Mouse (Mus musculus) kidney, adult 9 months (tissue): Measurements from ENCODE around the gene Rnf215.
"Not testable (repeated sequence)": the region's sequence is repeated elsewhere in the genome, so short reads cannot be mapped to it uniquely, and the experiment has no call there.

ENCODE experiments used
- DNase-seq: peaks from one replicate; pipeline ENCODE4 v3.0.0; 2022

Gene Rnf215

GRCm38 (mm10) chr11:4113970-4114369 is 21.0 kb upstream of the Rnf215 start:
- no peak for DNase-seq

GRCm38 (mm10) chr11:4114541-4114940 is 20.5 kb upstream of the Rnf215 start:
- not testable (repeated sequence) for DNase-seq

DNA sequence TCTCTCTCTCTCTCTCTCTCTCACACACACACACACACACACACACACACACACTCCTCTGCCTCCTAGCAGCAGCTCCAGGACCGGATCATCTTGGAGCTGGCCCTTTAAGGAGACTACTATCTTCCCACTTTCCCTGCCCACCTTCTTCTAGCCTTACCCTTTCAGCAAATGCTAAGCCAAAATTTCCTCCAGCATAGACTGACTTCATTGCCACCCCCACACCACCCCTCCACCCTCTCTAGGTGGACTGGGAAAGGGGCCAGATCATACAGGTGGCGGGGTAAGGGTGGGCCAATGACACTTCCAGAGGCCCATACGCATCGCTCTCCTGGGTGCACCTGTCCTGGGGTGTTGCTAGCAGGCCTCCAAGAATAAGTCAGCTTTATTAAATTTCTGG is 19.6 kb upstream of the Rnf215 start:
- DNase-seq: no peak

- no peak for DNase-seq
Observed at GRCm38 (mm10) chr11:4116458-4117141, 18.4 kb upstream of the Rnf215 start.

DNA sequence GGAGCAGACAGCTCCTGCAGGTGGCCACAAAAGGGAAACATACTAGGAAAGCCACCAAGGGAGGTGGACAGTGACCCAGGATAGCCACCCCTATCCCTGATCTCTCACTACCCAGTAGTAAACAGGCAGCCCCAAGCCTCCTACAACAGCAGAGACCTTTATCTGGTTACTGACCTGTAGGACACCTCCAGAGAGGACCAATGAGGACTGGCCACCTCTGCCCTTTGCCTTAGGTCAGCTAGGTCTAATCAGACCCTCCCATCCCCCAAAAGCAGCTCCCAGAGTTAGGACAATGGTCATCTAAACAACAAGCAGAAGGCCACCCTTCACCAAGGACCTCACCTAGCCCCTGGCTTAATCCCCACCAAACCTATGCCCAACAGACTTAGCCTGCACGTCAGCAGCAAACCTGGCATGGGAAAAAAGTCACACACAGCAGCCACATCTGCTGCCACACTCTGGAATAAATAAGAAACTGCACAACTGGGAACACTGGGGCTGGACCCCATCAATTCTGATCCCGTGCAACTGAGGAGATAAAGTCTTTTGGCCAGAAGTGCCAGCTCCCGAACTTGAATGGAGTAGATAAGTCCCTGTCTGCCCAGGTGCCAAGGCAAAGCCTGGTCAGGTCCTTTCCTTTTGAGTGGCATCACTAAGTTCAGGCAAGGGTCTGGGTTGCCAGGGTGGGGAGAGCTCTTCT is 17.5 kb upstream of the Rnf215 start:
- DNase-seq: no peak

DNA sequence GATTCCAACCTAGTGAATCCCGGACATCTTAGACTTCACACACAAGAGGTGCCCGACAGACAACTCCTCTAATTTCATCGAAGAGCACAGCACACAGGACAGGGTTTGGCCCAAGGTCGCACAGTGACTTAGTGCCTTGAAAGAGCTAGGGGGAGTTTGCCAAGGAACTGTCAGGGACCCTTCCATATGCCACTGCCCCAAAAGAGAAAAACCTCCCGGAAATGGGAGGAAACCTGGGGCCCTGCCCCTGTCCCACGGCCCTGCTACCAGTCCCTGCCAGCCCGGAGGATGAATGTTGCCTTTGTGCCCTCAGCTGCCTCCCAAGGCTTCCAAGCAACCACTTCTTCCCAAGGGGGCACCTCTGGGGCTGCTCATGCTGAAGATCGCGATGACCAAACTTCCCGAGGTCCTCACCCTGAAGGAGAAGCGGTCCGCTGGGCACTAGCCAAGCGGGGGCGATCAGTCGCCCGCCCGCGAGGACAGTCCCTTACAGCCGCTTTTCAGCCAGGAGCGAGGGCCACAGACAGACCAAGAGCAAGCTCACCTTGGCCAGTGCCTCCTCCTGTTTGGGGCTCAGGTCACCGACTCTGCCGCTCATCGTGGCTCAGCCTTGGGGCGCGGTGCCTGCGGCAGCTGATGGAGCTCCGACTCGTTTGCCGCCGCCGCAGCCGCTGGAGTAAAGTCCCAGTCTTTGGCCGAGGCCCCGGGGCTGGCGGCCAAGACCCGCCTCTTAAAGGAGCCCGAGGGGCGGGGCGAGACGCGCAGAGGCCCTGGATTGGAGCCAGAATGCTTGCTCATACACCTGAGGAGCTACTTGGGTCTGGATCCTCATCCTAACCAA is 16.7 kb upstream of the Rnf215 start:
- peak; percentile 83 for DNase-seq

- no peak for DNase-seq
Observed at GRCm38 (mm10) chr11:4119635-4120034, 15.4 kb upstream of the Rnf215 start.

DNA sequence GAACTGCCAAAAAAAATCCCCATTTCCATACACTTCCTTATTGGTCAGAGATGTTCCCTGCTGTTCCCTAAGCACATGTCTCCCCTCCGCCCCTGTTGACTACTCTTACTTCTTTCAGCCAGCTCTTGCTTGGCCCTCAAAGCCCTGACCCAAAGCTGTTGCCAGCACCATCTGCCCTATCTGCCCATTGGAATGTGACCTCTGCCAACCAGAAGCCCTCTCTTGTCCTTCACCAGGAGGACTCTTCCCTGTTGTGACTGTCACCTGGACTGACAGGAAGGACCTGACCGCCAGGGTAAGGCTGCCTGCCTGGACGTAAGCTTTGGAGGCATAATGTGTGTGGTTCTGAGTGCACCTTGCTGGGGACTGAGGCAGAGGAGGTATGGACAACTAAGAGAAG is 13.3 kb upstream of the Rnf215 start:
- DNase-seq: no peak

GRCm38 (mm10) chr11:4122226-4122625 is 12.8 kb upstream of the Rnf215 start:
- DNase-seq: no peak

DNA sequence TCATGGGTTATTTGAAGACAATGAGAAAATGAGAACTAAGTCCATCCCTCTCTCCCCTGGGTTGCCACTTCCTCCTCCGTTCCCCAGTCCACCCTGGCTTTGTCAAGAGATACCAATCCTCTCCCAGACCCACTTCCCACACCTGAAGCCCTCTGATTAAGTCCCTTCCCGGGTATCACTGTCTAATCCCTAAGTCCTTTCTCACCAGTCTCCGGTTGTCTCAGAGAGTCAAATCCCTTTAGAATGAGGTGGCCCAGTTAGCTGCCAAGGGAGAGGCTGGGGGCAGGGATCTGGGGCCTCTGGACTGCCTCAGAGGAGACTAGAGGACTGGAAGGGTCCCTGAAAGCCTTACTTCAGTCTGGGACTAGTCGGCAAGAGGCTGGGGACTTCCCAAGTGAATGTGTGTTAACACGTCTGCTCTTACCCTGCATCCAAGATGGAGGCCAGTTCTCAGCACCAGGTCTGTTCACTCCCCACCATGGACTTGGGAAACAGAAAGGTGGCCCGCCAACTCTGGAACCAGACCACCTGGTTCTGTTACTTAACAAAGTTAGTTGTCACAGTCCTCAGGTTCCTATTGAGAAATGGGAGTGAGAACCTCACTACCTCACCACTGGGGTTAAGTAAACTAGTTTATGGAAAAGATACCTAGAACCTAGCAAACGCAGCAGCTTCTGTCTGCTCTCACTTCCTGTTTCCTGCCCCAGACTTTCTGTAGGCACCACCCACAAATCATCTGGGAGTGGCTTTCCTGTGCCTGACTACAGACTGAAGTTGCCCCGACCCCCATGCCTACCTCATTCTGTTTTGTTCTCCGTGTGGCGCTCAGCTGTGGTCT is 12.0 kb upstream of the Rnf215 start, which contains the start of gene Sec14l2:
TSS of gene Sec14l2 (minus strand) at position 674 of the 838 bp plus-strand sequence.
- DNase-seq: no peak

DNA sequence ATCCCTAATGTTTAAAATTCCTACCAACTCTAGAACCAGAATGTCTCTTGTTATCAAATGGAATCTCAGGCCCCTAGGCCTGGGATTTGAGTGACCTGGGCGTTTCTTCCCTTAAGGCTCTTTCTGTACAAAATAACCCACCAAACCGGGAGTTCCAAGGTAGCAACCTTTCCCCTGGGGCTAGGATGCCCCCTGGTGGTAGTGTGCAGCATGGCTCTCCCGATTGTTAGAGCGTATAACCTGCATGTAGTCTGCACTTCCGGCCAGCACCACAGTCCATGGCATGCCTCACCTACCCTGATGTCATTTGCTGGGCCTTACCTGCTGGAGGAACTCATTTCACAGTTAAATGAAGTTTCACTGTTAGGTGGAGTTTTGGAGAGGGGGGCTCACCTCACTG is 11.1 kb upstream of the Rnf215 start:
- peak; percentile 62 for DNase-seq

- DNase-seq: no peak
Observed at GRCm38 (mm10) chr11:4127059-4127458, 7.9 kb upstream of the Rnf215 start.

- not testable (repeated sequence) for DNase-seq
Observed at GRCm38 (mm10) chr11:4128461-4128860, 6.5 kb upstream of the Rnf215 start.

GRCm38 (mm10) chr11:4133450-4133849 is 1.6 kb upstream of the Rnf215 start:
- peak; percentile 24 for DNase-seq

- no peak for DNase-seq
Observed at GRCm38 (mm10) chr11:4134400-4134799, 602 bp upstream of the Rnf215 start.

DNA sequence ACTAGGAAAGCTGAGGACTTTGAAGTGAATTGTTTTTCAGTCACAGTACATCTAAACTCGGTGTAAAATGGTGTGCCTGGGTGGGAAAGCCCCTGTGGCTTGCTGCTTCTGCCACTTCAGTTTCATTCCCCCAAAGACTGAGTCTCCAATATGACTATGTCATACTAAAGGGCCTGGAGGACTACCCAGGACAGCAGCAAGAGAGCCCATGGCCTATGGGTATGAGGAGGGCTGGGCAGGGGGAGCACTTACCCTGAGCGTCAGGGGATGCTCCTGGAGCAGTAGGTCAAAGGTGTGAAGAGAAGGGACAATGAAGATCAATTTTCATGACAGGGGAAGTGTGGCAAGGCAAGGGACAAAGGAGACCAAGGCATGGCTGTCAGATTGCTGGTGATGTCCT is 4.0 kb downstream of the Rnf215 start:
- DNase-seq: no peak

DNA sequence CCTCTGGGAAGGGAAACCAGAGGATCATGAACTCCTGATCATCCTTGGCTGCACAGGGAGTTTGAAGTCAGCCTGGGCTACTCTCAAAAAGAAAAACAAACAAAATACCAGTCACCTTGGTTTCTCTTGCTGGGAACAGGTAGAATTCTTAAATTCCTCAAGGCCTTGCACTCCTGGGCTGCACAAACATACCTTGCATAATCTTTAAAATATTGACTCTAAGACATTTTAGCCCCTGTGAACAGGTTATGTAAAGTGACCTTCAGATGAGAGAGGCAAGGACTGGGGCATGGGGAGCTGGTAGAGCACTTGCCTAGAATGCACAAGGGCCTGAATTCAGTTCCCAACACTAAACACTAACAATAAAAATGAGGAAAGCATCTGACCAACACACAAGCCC is 6.5 kb downstream of the Rnf215 start:
- no peak for DNase-seq

- DNase-seq: no peak
Observed at GRCm38 (mm10) chr11:4142352-4142751, 7.3 kb downstream of the Rnf215 start.

GRCm38 (mm10) chr11:4143281-4144062 is 8.5 kb downstream of the Rnf215 start:
- DNase-seq: no peak

DNA sequence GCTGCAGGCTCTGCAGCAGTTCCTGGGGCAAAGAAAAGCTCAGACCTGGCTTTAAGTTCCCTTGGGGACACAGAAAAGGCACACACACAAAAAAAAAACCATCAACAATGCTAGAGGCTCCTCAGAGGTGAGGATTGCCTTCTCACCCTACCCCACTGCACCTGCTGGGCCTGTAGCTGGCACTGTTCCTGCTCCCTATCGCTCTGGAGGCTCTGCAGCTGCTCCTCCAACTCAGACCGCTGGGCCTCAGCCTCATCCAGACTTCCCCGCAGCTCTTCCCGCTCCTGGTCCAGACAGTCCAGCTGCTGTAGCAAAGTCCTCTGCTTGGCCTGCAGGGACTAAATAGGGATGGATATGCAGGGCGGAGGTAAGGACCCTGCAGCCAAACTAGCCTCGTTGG is 11.4 kb downstream of the Rnf215 start:
- DNase-seq: no peak

DNA sequence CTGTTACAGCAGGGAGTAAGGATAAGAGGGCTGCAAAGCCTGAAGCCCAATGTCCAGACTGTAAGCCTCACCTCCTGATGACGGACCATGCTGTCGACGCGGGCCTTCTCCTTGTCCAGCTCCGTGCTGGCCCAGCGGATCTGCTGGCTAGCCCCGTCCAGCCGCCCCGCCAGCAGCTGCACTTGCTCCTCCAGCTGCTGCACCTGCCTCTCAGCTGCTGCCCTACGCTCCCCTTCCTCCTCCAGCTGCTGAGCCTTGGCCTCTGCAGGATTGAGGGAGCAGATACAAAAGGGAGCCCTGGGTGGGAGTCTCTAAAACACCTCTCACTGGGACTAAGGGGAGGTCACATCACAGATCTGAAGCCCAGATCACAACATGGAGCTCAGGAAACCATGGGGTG is 12.1 kb downstream of the Rnf215 start:
- DNase-seq: no peak

GRCm38 (mm10) chr11:4148120-4148519 is 13.1 kb downstream of the Rnf215 start:
- peak; percentile 55 for DNase-seq
